Mouse (Mus musculus): Measurements from ENCODE around the gene Dguok. TPM values are rescaled to one million over a fixed set of nuclear protein-coding genes. Genes with fewer than 3 reads are reported as not detected.

Gene Dguok
- polyA plus RNA-seq (2016; fragmentation: Nextera tagmentation; extraction: Ambion mirVana), result 57.3 and 62.6 TPM in 2 replicates

GRCm38 (mm10) chr6:83506258-83507167 is at the start of gene Dguok:
Dguok (minus strand) TSS chr6:83506969.
- WGBS, result under 1% methylated on average over 54 of the region's 54 CpGs
- H3K4me1 ChIP-seq, result peaks cover 13% of the 10 kb centered on the region
- peak within 1 kb of the TSS; percentile 64 for H3K4me2 ChIP-seq (replicated peaks)
- no peaks in the 10 kb centered on the region for H3K27me3 ChIP-seq
- no peaks in the 10 kb centered on the region for H3K36me3 ChIP-seq
- ATAC-seq (ENCODE audit: low FRiP score, low read depth), result peak; percentile 99
- H3K9ac ChIP-seq (replicated peaks), result peak within 1 kb of the TSS; percentile 88
- peak within 1 kb of the TSS; percentile 91 for H3K27ac ChIP-seq (replicated peaks)
- no peaks in the 10 kb centered on the region for H3K9me3 ChIP-seq
- H3K4me3 ChIP-seq, result peak within 1 kb of the TSS; percentile 88

- Histone ChIP-seq H3K27me3 (no peaks in the 10 kb centered on the region), H3K36me3 (peaks cover 57% of the 10 kb centered on the region), H3K9me3 (no peaks in the 10 kb centered on the region), H3K9ac (replicated peaks) (no peak overlapping the region), H3K27ac (replicated peaks) (no peak overlapping the region), H3K4me2 (replicated peaks) (no peak overlapping the region), H3K4me3 (no peak overlapping the region), H3K4me1 (no peaks in the 10 kb centered on the region)
- WGBS, result 86% methylated on average over 6 of the region's 6 CpGs
- no peak for ATAC-seq (ENCODE audit: low FRiP score, low read depth)
Measured at GRCm38 (mm10) chr6:83555972-83556371, 49.2 kb upstream of the Dguok start.

GRCm38 (mm10) chr6:83548346-83548745 is 41.6 kb upstream of the Dguok start:
- Histone ChIP-seq H3K9ac (replicated peaks) (no peak overlapping the region), H3K27me3 (no peaks in the 10 kb centered on the region), H3K27ac (replicated peaks) (no peak overlapping the region), H3K4me1 (no peaks in the 10 kb centered on the region), H3K36me3 (peaks cover 33% of the 10 kb centered on the region), H3K9me3 (no peaks in the 10 kb centered on the region), H3K4me2 (replicated peaks) (no peak overlapping the region), H3K4me3 (no peak overlapping the region)
- 49% methylated on average over 5 of the region's 5 CpGs for WGBS
- ATAC-seq (ENCODE audit: low FRiP score, low read depth), result no peak

GRCm38 (mm10) chr6:83545778-83546177 is 39.0 kb upstream of the Dguok start:
- H3K27me3 ChIP-seq, result no peaks in the 10 kb centered on the region
- no peak for ATAC-seq (ENCODE audit: low FRiP score, low read depth)
- H3K36me3 ChIP-seq, result peaks cover 39% of the 10 kb centered on the region
- H3K4me1 ChIP-seq, result no peaks in the 10 kb centered on the region
- H3K4me2 ChIP-seq (replicated peaks), result no peak overlapping the region
- H3K9me3 ChIP-seq, result no peaks in the 10 kb centered on the region
- H3K27ac ChIP-seq (replicated peaks), result no peak overlapping the region
- H3K9ac ChIP-seq (replicated peaks), result no peak overlapping the region
- WGBS, result 80% methylated on average over 3 of the region's 3 CpGs
- no peak overlapping the region for H3K4me3 ChIP-seq

- H3K9me3 ChIP-seq, result no peaks in the 10 kb centered on the region
- H3K4me2 ChIP-seq (replicated peaks), result no peak overlapping the region
- H3K36me3 ChIP-seq, result peaks cover 32% of the 10 kb centered on the region
- 82% methylated on average over 11 of the region's 11 CpGs for WGBS
- H3K4me3 ChIP-seq, result no peak overlapping the region
- H3K9ac ChIP-seq (replicated peaks), result no peak overlapping the region
- no peak for ATAC-seq (ENCODE audit: low FRiP score, low read depth)
- no peaks in the 10 kb centered on the region for H3K27me3 ChIP-seq
- H3K27ac ChIP-seq (replicated peaks), result no peak overlapping the region
- no peaks in the 10 kb centered on the region for H3K4me1 ChIP-seq
Measured at GRCm38 (mm10) chr6:83541756-83542456, 35.1 kb upstream of the Dguok start.

- H3K9ac ChIP-seq (replicated peaks), result no peak overlapping the region
- 49% methylated on average over 4 of the region's 4 CpGs for WGBS
Measured at GRCm38 (mm10) chr6:83540017-83540416, 33.2 kb upstream of the Dguok start.

GRCm38 (mm10) chr6:83536795-83537059 is 30.0 kb upstream of the Dguok start:
- WGBS, result 55% methylated on average over 6 of the region's 6 CpGs
- H3K27me3 ChIP-seq, result no peaks in the 10 kb centered on the region
- H3K27ac ChIP-seq (replicated peaks), result no peak overlapping the region
- no peak overlapping the region for H3K4me3 ChIP-seq
- no peak for ATAC-seq (ENCODE audit: low FRiP score, low read depth)
- H3K9me3 ChIP-seq, result no peaks in the 10 kb centered on the region
- H3K4me2 ChIP-seq (replicated peaks), result no peak overlapping the region
- no peaks in the 10 kb centered on the region for H3K36me3 ChIP-seq
- no peaks in the 10 kb centered on the region for H3K4me1 ChIP-seq
- no peak overlapping the region for H3K9ac ChIP-seq (replicated peaks)

More at GRCm38 (mm10) chr6:83540017-83540416, 33.2 kb upstream of the Dguok start:
- H3K27me3 ChIP-seq, result no peaks in the 10 kb centered on the region
- no peak overlapping the region for H3K4me3 ChIP-seq
- ATAC-seq (ENCODE audit: low FRiP score, low read depth), result no peak
- H3K27ac ChIP-seq (replicated peaks), result no peak overlapping the region
- H3K36me3 ChIP-seq, result peaks cover 19% of the 10 kb centered on the region
- no peaks in the 10 kb centered on the region for H3K4me1 ChIP-seq
- H3K9me3 ChIP-seq, result no peaks in the 10 kb centered on the region
- H3K4me2 ChIP-seq (replicated peaks), result no peak overlapping the region

GRCm38 (mm10) chr6:83536028-83536794 is 29.4 kb upstream of the Dguok start, which contains the start of gene Actg2:
Actg2 (minus strand) TSS chr6:83536265.
- ATAC-seq (ENCODE audit: low FRiP score, low read depth), result no peak
- Histone ChIP-seq H3K4me3 (no peak within 1 kb of the TSS), H3K9ac (replicated peaks) (no peak within 1 kb of the TSS), H3K9me3 (no peaks in the 10 kb centered on the region), H3K4me2 (replicated peaks) (no peak within 1 kb of the TSS), H3K36me3 (no peaks in the 10 kb centered on the region), H3K27ac (replicated peaks) (no peak within 1 kb of the TSS), H3K4me1 (no peaks in the 10 kb centered on the region), H3K27me3 (no peaks in the 10 kb centered on the region)
- 67% methylated on average over 12 of the region's 12 CpGs for WGBS

- no peaks in the 10 kb centered on the region for H3K36me3 ChIP-seq
- ATAC-seq (ENCODE audit: low FRiP score, low read depth), result no peak
- no peak overlapping the region for H3K4me2 ChIP-seq (replicated peaks)
- no peak overlapping the region for H3K27ac ChIP-seq (replicated peaks)
- H3K9ac ChIP-seq (replicated peaks), result no peak overlapping the region
- no peaks in the 10 kb centered on the region for H3K9me3 ChIP-seq
- 71% methylated on average over 2 of the region's 2 CpGs for WGBS
- no peak overlapping the region for H3K4me3 ChIP-seq
- H3K27me3 ChIP-seq, result no peaks in the 10 kb centered on the region
- H3K4me1 ChIP-seq, result no peaks in the 10 kb centered on the region
Measured at GRCm38 (mm10) chr6:83532608-83533007, 25.8 kb upstream of the Dguok start.

GRCm38 (mm10) chr6:83523194-83523593 is 16.4 kb upstream of the Dguok start:
- no peak overlapping the region for H3K9ac ChIP-seq (replicated peaks)
- H3K27ac ChIP-seq (replicated peaks), result no peak overlapping the region
- H3K9me3 ChIP-seq, result no peaks in the 10 kb centered on the region
- ATAC-seq (ENCODE audit: low FRiP score, low read depth), result no peak
- H3K4me2 ChIP-seq (replicated peaks), result no peak overlapping the region
- H3K4me3 ChIP-seq, result no peak overlapping the region
- no peaks in the 10 kb centered on the region for H3K4me1 ChIP-seq
- WGBS, result 78% methylated on average over 6 of the region's 6 CpGs
- H3K27me3 ChIP-seq, result no peaks in the 10 kb centered on the region
- no peaks in the 10 kb centered on the region for H3K36me3 ChIP-seq

- H3K9ac ChIP-seq (replicated peaks), result no peak overlapping the region
- WGBS, result 74% methylated on average over 6 of the region's 6 CpGs
- no peaks in the 10 kb centered on the region for H3K27me3 ChIP-seq
- no peak overlapping the region for H3K27ac ChIP-seq (replicated peaks)
- H3K36me3 ChIP-seq, result no peaks in the 10 kb centered on the region
- H3K4me1 ChIP-seq, result no peaks in the 10 kb centered on the region
- no peaks in the 10 kb centered on the region for H3K9me3 ChIP-seq
- ATAC-seq (ENCODE audit: low FRiP score, low read depth), result no peak
- H3K4me2 ChIP-seq (replicated peaks), result no peak overlapping the region
- H3K4me3 ChIP-seq, result no peak overlapping the region
Measured at GRCm38 (mm10) chr6:83521784-83522183, 15.0 kb upstream of the Dguok start.

- Histone ChIP-seq H3K4me1 (no peaks in the 10 kb centered on the region), H3K4me2 (replicated peaks) (no peak overlapping the region), H3K9me3 (no peaks in the 10 kb centered on the region), H3K27me3 (no peaks in the 10 kb centered on the region), H3K4me3 (no peak overlapping the region), H3K9ac (replicated peaks) (no peak overlapping the region), H3K36me3 (no peaks in the 10 kb centered on the region), H3K27ac (replicated peaks) (no peak overlapping the region)
- no peak for ATAC-seq (ENCODE audit: low FRiP score, low read depth)
- WGBS, result 96% methylated on average over 3 of the region's 3 CpGs
Measured at GRCm38 (mm10) chr6:83518637-83519036, 11.9 kb upstream of the Dguok start.
